Mouse (Mus musculus) testis, adult 2 months (tissue): ENCODE measurements around the gene Opalin. TPM values are rescaled to one million over a fixed set of nuclear protein-coding genes. Genes with fewer than 3 reads are reported as not detected.

Source experiments
- H3K27ac ChIP-seq: fragments of 200-500 bp; 2 replicates; pipeline ENCODE4 v1.5.1; 2012; ENCODE audit warnings: low read depth, low read length; ENCODE audit not compliant: control insufficient read depth, insufficient read depth
- H3K27me3 ChIP-seq: fragments of 200-500 bp; 2 replicates; pipeline ENCODE4 v1.6.1; 2012; ENCODE audit warnings: mild to moderate bottlenecking, low read length, moderate library complexity; ENCODE audit not compliant: control insufficient read depth, insufficient read depth
- H3K36me3 ChIP-seq: fragments of 200-500 bp; 2 replicates; pipeline ENCODE4 v1.6.1; 2012; ENCODE audit warnings: mild to moderate bottlenecking, low read length; ENCODE audit not compliant: control insufficient read depth, insufficient read depth
- H3K4me1 ChIP-seq: fragments of 200-500 bp; 2 replicates; pipeline ENCODE4 v1.6.1; 2012; ENCODE audit warnings: low read length; ENCODE audit not compliant: control insufficient read depth, insufficient read depth
- H3K4me3 ChIP-seq: fragments of 200-500 bp; 2 replicates; pipeline ENCODE4 v1.5.1; 2012; ENCODE audit warnings: low read depth, mild to moderate bottlenecking, low read length, moderate library complexity, mixed read lengths; ENCODE audit not compliant: control insufficient read depth
- CTCF ChIP-seq: fragments of 200-500 bp; IDR thresholded peaks from 2 replicates; pipeline ENCODE4 v1.5.1; 2012; ENCODE audit warnings: low read depth, mild to moderate bottlenecking, inconsistent platforms, low read length, moderate library complexity; ENCODE audit not compliant: control insufficient read depth, insufficient read depth, insufficient replicate concordance
- POLR2A ChIP-seq: fragments of 200-500 bp; IDR thresholded peaks from 2 replicates; pipeline ENCODE4 v1.6.1; 2012; ENCODE audit warnings: low read depth, mild to moderate bottlenecking, inconsistent platforms, low read length, moderate library complexity; ENCODE audit not compliant: control insufficient read depth
- polyA plus RNA-seq: library from polyadenylated mRNA; depleted of rRNA; stranded (reverse); fragments of >200 nt; gene quantifications from 2 replicates; pipeline ENCODE4 v1.2.3, GENCODE M21; 2012

The Opalin gene
- polyA plus RNA-seq, 1 experiment: not detected

GRCm38 (mm10) chr19:41097038-41097437 lies 20.1 kb upstream of the Opalin start:
- TF ChIP-seq CTCF (no peak), POLR2A (no peak)
- no peaks in the 10 kb centered on the region for H3K4me1 ChIP-seq
- H3K27me3 ChIP-seq: no peaks in the 10 kb centered on the region
- H3K4me3 ChIP-seq: no peak overlapping the region
- H3K27ac ChIP-seq: no peak overlapping the region
- H3K36me3 ChIP-seq: no peaks in the 10 kb centered on the region

GRCm38 (mm10) chr19:41091901-41092300 lies 15.0 kb upstream of the Opalin start:
- H3K36me3 ChIP-seq: no peaks in the 10 kb centered on the region
- H3K4me1 ChIP-seq: no peaks in the 10 kb centered on the region
- no peaks in the 10 kb centered on the region for H3K27me3 ChIP-seq
- no peak overlapping the region for H3K4me3 ChIP-seq
- no peak overlapping the region for H3K27ac ChIP-seq
- TF ChIP-seq CTCF: no peak
- no peak for TF ChIP-seq POLR2A

- Histone ChIP-seq H3K27me3 (no peaks in the 10 kb centered on the region), H3K36me3 (no peaks in the 10 kb centered on the region), H3K4me3 (no peak overlapping the region), H3K4me1 (no peaks in the 10 kb centered on the region), H3K27ac (no peak overlapping the region)
- peak; percentile 29; the same call in 1 of the 2 replicates for TF ChIP-seq CTCF
- no peak for TF ChIP-seq POLR2A
Observed at GRCm38 (mm10) chr19:41089833-41090232, 12.9 kb upstream of the Opalin start.

DNA sequence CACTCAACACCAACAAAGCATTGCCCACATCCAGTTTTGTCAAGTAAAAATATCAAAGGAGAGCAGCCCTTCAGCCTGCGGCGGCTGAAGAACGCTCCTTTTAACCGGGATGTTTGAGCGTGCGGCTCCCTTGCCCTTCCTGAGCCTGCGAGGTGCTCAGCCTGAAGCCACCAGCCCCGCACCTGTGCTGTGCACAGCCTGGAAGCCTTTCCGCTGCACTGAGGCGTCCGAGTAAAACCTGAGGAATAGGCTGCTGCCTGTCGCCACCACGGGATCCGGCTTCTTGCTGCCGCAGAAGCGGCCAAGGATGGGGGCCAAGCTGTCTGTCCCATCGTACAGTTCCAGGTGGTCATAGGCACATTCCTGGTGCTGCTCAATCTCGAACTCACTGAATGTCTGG lies 11.6 kb upstream of the Opalin start:
- no peak for TF ChIP-seq POLR2A
- no peak for TF ChIP-seq CTCF
- H3K4me1 ChIP-seq: no peaks in the 10 kb centered on the region
- H3K4me3 ChIP-seq: no peak overlapping the region
- H3K27me3 ChIP-seq: no peaks in the 10 kb centered on the region
- H3K36me3 ChIP-seq: no peaks in the 10 kb centered on the region
- no peak overlapping the region for H3K27ac ChIP-seq

GRCm38 (mm10) chr19:41087901-41088300 lies 11.0 kb upstream of the Opalin start:
- Histone ChIP-seq H3K4me1 (no peaks in the 10 kb centered on the region), H3K27ac (no peak overlapping the region), H3K36me3 (no peaks in the 10 kb centered on the region), H3K27me3 (no peaks in the 10 kb centered on the region), H3K4me3 (no peak overlapping the region)
- TF ChIP-seq CTCF (no peak), POLR2A (no peak)

DNA sequence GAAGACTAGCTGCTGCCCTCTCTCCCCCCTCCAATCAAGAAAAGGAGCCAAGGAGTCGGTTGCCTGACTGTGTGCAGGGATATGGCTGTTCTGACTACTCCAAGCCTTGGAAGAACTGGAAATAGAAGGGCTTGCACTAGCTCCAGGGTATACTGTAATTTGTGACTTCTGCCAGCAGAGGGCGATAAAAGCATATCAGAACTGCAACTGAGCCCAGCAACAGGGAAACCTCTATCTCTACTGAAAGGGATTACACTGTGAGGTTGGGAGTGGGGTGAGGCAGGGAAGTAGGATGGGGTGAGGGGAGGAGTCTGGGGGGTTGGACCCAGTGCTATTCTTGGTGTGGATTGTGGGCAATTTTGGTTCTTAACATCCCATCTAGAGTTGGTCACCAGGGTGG lies 9.8 kb upstream of the Opalin start:
- Histone ChIP-seq H3K27me3 (no peaks in the 10 kb centered on the region), H3K27ac (no peak overlapping the region), H3K36me3 (no peaks in the 10 kb centered on the region), H3K4me3 (no peak overlapping the region), H3K4me1 (no peaks in the 10 kb centered on the region)
- TF ChIP-seq POLR2A (no peak), CTCF (peak; percentile 5; the same call in 1 of the 2 replicates)

GRCm38 (mm10) chr19:41086289-41086688 lies 9.4 kb upstream of the Opalin start:
- no peaks in the 10 kb centered on the region for H3K36me3 ChIP-seq

GRCm38 (mm10) chr19:41083646-41084045 lies 6.7 kb upstream of the Opalin start:
- Histone ChIP-seq H3K4me3 (no peak overlapping the region), H3K27me3 (no peaks in the 10 kb centered on the region), H3K36me3 (no peaks in the 10 kb centered on the region), H3K27ac (no peak overlapping the region), H3K4me1 (no peaks in the 10 kb centered on the region)
- TF ChIP-seq CTCF (no peak), POLR2A (no peak)

More at GRCm38 (mm10) chr19:41086289-41086688, 9.4 kb upstream of the Opalin start:
- Histone ChIP-seq H3K4me1 (no peaks in the 10 kb centered on the region), H3K4me3 (no peak overlapping the region), H3K27ac (no peak overlapping the region), H3K27me3 (no peaks in the 10 kb centered on the region)
- no peak for TF ChIP-seq CTCF
- TF ChIP-seq POLR2A: no peak
